Mouse (Mus musculus): ENCODE measurements around the gene Ttc27.
A peak's percentile ranks its signal among the peaks of the same experiment; 100 is the strongest.
"Not testable (repeated sequence)": the region's sequence is repeated elsewhere in the genome, so short reads cannot be mapped to it uniquely, and the experiment has no call there.

Ttc27 gene

GRCm38 (mm10) chr17:74717618-74718151 lies at the start of gene Ttc27:
Gene Ttc27 (plus strand): TSS chr17:74717732.
- DNase-seq (ENCODE audit: low spot score in 2 of 2) = peak; percentile 86 to 95

DNA sequence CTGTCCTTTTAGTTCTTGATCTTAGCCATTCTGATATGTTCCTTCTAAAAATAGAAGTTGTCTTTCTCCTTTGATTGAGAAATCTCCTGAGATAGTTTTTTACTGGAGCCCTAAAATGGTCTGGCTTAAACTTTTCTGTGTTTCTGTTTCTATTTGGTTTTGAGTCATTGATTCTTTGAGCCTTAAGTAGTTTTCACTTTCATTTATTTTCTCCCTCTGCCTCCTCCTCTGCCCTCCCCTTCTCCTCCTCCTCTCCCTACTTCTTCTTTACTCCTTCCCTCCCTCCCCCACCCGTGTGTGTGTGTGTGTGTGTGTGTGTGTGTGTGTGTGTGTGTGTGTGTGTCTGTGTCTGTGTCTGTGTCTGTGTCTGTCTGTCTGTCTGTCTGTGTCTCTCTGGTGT lies 49.5 kb upstream of the Ttc27 start:
- DNase-seq (ENCODE audit: low spot score in 2 of 2) = no peak

DNA sequence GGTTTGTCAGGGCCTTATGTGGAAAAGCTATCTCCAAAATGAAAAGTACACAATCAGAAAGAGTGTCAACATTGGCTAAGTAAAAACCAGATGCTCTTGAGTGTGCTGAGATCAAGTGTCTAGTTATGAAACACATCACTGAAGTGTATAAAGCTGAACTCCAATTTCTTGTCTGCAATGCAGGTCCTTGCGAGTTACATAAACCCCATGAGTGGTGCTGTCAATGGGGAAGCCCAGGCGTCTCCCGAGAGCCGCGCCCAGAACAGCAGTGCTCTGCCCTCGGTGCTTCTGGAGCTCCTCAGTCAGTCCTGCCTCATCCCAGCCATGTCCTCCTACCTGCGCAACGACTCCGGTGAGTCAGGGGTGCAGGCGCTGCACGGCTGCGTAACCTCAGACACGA lies 47.5 kb upstream of the Ttc27 start:
- DNase-seq (ENCODE audit: low spot score in 2 of 2) = no peak

GRCm38 (mm10) chr17:74672446-74672845 lies 45.1 kb upstream of the Ttc27 start:
- no peak for DNase-seq (ENCODE audit: low spot score in 2 of 2)

GRCm38 (mm10) chr17:74673251-74673650 lies 44.3 kb upstream of the Ttc27 start:
- no peak for DNase-seq (ENCODE audit: low spot score in 2 of 2)

GRCm38 (mm10) chr17:74678061-74678460 lies 39.5 kb upstream of the Ttc27 start:
- DNase-seq (ENCODE audit: low spot score in 2 of 2) = no peak

- no peak for DNase-seq (ENCODE audit: low spot score in 2 of 2)
Observed at GRCm38 (mm10) chr17:74684927-74685326, 32.6 kb upstream of the Ttc27 start.

DNA sequence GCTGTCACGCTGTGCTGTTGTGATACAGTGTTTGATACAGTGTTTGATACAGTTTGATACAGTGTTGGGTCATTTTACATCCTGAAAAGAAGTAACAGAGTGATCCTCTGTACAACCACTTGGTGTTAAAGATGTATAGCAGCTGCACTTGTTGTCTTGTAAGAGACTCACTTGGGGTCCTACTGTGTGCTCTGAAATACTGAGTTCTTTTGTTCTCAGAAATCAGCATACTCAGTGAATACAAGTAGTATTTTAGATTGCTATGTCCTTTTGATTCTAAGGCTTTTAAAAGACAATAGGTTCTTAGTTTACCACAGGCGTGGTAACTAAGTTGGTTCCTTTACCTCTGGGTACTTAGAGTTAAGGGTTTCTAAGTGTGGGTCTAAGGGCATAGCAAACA lies 29.0 kb upstream of the Ttc27 start:
- DNase-seq (ENCODE audit: low spot score in 2 of 2) = no peak

DNA sequence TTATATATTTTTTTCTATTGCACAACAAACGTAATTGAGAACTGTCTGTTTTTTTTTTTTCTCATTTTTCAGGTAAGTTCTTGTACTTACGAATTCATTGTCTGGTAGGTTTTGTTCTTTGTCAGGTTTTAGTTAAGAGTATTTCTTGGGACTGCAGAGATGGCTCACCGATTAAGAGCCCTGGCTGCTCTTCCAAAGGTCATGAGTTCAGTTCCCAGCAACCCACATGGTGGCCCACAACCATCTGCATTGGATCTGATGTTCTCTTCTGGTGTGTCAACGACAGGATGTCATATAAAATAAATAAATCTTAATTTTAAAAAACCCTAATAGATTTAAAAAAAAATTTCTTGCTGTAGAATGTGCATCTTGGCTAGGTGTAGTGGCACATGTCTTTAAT lies 28.1 kb upstream of the Ttc27 start:
- no peak for DNase-seq (ENCODE audit: low spot score in 2 of 2)

- DNase-seq (ENCODE audit: low spot score in 2 of 2) = not testable (repeated sequence)
Observed at GRCm38 (mm10) chr17:74701661-74702060, 15.9 kb upstream of the Ttc27 start.

GRCm38 (mm10) chr17:74705480-74705879 lies 12.1 kb upstream of the Ttc27 start:
- DNase-seq (ENCODE audit: low spot score in 2 of 2) = no peak

DNA sequence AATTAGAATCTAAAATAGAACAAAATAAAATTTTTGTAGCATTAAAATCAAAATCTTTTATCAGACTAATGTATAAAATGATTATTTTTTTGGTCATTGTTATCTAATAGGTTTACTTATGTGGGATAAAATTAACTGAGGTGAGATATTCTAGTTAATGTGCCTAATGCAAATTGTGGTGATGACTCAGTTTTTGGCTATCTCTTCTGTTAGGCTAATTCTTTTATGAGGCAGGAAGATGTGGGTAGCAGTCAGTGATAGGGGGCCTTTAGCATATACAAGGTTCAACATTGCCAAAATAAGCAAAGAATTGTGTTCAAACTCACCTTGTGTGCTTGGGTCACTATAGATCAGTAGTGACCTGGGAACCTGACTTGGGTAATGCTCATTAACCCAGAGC lies 10.9 kb upstream of the Ttc27 start:
- no peak for DNase-seq (ENCODE audit: low spot score in 2 of 2)

GRCm38 (mm10) chr17:74707637-74708152 lies 9.8 kb upstream of the Ttc27 start:
- DNase-seq (ENCODE audit: low spot score in 2 of 2) = no peak

DNA sequence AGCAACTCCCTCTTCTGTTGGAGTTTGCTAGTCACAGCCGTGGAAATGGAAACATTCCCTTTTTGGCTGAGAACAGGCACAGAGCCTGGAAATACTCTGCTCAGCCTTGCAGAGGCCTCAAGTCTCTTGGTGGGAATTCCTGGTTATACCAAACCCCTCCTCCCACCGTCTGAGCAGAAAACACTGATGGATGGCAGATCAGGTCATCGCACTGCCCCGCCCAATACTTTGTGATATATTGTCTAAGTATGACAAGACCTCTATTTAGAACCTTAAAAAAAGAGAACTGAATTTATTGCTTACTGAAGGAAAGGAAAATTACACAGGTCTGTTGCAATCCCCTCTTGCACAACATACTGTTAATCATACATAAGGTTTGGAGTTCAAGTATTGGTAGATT lies 6.8 kb upstream of the Ttc27 start:
- no peak for DNase-seq (ENCODE audit: low spot score in 2 of 2)

- DNase-seq (ENCODE audit: low spot score in 2 of 2) = no peak
Observed at GRCm38 (mm10) chr17:74711627-74712026, 5.9 kb upstream of the Ttc27 start.

DNA sequence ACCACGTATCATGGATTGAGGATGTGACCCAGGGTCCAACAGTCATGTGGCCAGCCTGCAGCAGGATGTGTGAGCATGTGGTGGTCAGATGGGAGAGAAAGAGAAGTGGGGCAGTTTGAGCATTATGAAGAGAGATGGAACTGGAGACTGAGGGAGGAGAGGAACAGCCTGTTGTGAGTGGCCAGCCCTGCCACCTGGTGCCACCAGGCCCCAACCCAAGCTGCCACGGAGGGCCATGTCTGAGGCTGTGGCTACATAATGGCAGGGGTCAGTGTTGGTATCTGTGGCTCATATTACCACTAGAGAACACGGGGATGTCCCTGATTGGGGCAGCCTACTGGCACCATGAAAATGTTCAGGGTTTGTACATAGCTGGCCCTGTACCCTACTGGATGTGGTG lies 2.4 kb upstream of the Ttc27 start:
- DNase-seq (ENCODE audit: low spot score in 2 of 2) = no peak

GRCm38 (mm10) chr17:74715724-74716123 lies 1.8 kb upstream of the Ttc27 start:
- DNase-seq (ENCODE audit: low spot score in 2 of 2) = no peak

DNA sequence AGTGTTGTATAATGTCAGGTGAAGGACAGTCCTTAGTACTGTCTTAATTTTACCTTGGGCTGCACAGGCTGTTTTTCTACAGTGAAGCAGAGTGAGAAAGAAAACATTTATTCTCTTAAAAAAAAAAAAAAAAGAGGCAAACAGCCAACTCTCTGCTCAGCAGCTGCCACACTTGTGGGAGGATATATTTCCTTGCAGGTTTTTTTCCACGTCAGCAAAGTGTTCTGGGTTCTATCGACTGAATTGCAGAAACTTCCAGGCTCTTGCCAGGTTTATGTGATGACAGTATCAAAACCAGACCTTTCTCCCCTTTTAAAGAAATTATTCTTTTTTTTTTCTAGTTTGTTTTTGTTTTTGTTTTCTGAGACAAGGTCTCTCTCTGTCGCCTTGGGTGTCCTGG lies 889 bp upstream of the Ttc27 start:
- DNase-seq (ENCODE audit: low spot score in 2 of 2) = no peak

DNA sequence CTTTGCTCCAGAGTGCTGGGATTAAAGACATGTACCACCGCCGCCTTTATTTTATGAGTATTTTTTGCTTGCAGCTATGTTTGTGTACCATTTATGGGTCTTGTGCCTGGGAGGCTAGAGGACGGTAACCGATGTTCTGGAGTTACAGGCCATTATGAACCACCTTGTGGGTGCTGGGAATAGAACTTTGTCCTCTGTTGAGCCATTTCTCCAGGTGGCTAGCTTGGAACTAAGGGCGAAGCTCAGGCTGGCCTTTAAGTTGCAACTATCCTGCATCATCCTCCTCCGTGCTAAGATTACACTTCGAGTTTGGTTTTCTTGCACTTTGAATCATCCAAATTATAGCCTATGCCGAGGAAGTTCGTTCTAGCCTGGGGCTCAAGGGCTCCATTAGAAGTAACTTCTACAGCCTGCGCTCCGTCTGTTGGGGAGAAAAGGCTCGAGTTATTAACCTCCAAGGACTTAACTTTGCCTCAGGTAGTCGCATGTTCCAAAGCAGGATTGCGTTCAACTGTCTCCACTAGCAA lies 378 bp upstream of the Ttc27 start:
- no peak for DNase-seq (ENCODE audit: low spot score in 2 of 2)

GRCm38 (mm10) chr17:74732872-74733271 lies 15.3 kb downstream of the Ttc27 start:
- no peak for DNase-seq (ENCODE audit: low spot score in 2 of 2)

- no peak for DNase-seq (ENCODE audit: low spot score in 2 of 2)
Observed at GRCm38 (mm10) chr17:74735392-74735791, 17.9 kb downstream of the Ttc27 start.

DNA sequence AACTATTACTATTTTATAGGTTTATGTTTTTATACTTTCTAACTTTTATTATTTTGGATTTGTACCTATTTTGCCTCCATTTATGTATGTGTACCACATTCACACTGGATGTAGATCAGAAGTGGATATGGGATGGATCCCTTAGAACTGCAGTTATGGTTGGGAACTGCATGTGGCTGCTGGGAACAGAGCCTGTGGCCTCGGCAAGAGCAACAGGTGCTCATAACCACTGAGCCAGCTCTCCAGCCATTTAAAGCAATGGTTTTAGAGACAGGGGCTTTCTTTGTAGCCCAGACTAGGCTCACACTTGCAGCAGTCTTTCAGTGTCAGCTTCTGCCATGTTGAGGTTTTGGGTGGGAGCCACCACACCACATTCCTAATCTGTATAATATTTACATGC lies 32.1 kb downstream of the Ttc27 start:
- DNase-seq (ENCODE audit: low spot score in 2 of 2) = no peak

DNA sequence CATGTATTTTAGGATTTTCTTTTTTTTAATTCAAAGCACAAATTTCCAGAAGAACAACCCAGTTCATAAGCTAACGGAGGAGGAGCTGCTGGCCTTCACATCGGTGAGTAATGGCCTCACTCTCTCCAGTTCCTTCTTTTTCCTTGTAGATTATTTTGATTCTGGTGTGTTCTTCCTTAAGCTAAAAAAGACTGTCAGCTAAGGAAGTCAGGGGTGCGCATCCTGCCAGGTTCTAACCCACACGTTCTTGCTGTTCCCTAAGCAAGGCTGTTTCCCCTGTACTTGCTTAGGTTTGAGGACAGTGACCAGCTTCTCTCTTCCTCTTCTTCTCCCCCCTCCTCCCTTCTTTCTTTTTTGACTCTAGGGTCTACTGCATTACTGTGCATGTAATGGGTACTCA lies 33.5 kb downstream of the Ttc27 start:
- DNase-seq (ENCODE audit: low spot score in 2 of 2) = no peak
